Mouse (Mus musculus) CH12.LX (cell line): ENCODE measurements around the gene Slc10a7. TPM values are rescaled to one million over a fixed set of nuclear protein-coding genes. Genes with fewer than 3 reads are reported as not detected.

Experiments
- DNase-seq: peaks from one replicate; pipeline ENCODE4 v3.0.0-alpha.2; 2013; ENCODE audit errors: extremely low read depth
- H3K27ac ChIP-seq: 2 replicates; pipeline ENCODE4 v1.5.1; 2012; ENCODE audit warnings: low read depth, mild to moderate bottlenecking, control low read depth, moderate library complexity; ENCODE audit not compliant: insufficient read depth
- H3K27me3 ChIP-seq: replicated peaks from 2 replicates; pipeline ENCODE3; 2012; ENCODE audit warnings: inconsistent platforms
- H3K36me3 ChIP-seq, 2 experiments: replicated peaks in 1 of 2; 2 replicates each; pipeline versions ENCODE3 to v1.6.1; 2012; ENCODE audit warnings: inconsistent platforms in 1 of 2, low read length in 1 of 2, mild to moderate bottlenecking in 1 of 2, mixed read lengths in 1 of 2, moderate library complexity in 1 of 2; ENCODE audit not compliant: control insufficient read depth in 1 of 2, insufficient read depth in 1 of 2
- H3K4me1 ChIP-seq, 2 experiments: 2 replicates each; pipeline ENCODE4 v1.6.1; 2012; ENCODE audit warnings: inconsistent platforms in 1 of 2, moderate library complexity in 1 of 2; ENCODE audit not compliant: insufficient read depth in 2 of 2, control insufficient read depth in 1 of 2
- H3K4me2 ChIP-seq: 2 replicates; pipeline ENCODE4 v1.6.1; 2012; ENCODE audit warnings: low read depth, mild to moderate bottlenecking, control low read depth; ENCODE audit not compliant: poor library complexity, insufficient read depth, severe bottlenecking
- H3K4me3 ChIP-seq, 3 experiments: fragments of 150-350 bp in 1 of 3; sonication (generic) in 1 of 3; replicated peaks in 1 of 3; 2 replicates each; pipeline versions ENCODE3 to v1.5.1; 2011 to 2012; ENCODE audit warnings: low read depth in 2 of 3, low read length in 2 of 3, mild to moderate bottlenecking in 2 of 3, moderate library complexity in 2 of 3, control low read depth in 1 of 3, improper control_type of control experiment in 1 of 3, inconsistent platforms in 1 of 3, mixed read lengths in 1 of 3; ENCODE audit not compliant: poor library complexity in 1 of 3
- H3K79me2 ChIP-seq: replicated peaks from 2 replicates; pipeline ENCODE4 v1.6.1; 2012; ENCODE audit warnings: mild to moderate bottlenecking, moderate library complexity; ENCODE audit not compliant: control insufficient read depth, poor library complexity, insufficient read depth, severe bottlenecking; ENCODE audit errors: extremely low read depth
- H3K9ac ChIP-seq: 2 replicates; pipeline ENCODE4 v1.6.1; 2012; ENCODE audit warnings: low read depth, mild to moderate bottlenecking, control low read depth, moderate library complexity; ENCODE audit not compliant: insufficient read depth
- H3K9me3 ChIP-seq: replicated peaks from 2 replicates; pipeline ENCODE3; 2012; ENCODE audit warnings: low read length, inconsistent platforms, mixed read lengths
- BHLHE40 ChIP-seq: IDR thresholded peaks from 2 replicates; pipeline ENCODE4 v1.6.1; 2011; ENCODE audit warnings: mild to moderate bottlenecking, low read depth, low read length, improper control_type of control experiment
- CHD1 ChIP-seq: IDR thresholded peaks from 2 replicates; pipeline ENCODE4 v1.6.1; 2012; ENCODE audit warnings: low read depth, low read length, improper control_type of control experiment, inconsistent platforms
- CHD2 ChIP-seq: IDR thresholded peaks from 2 replicates; pipeline ENCODE4 v1.6.1; 2011; ENCODE audit warnings: low read length, improper control_type of control experiment
- E2F4 ChIP-seq: IDR thresholded peaks from 2 replicates; pipeline ENCODE4 v1.6.1; 2011; ENCODE audit warnings: low read depth, low read length, improper control_type of control experiment; ENCODE audit not compliant: insufficient replicate concordance
- EP300 ChIP-seq: IDR thresholded peaks from 2 replicates; pipeline ENCODE4 v1.6.1; 2011; ENCODE audit warnings: low read length, improper control_type of control experiment
- ETS1 ChIP-seq: conservative IDR thresholded peaks from 2 replicates; pipeline ENCODE4 v1.6.1; 2012; ENCODE audit warnings: low read depth, mild to moderate bottlenecking, inconsistent platforms, low read length, improper control_type of control experiment, moderate library complexity
- HCFC1 ChIP-seq: IDR thresholded peaks from 2 replicates; pipeline ENCODE4 v1.6.1; 2012; ENCODE audit warnings: low read depth, mild to moderate bottlenecking, inconsistent platforms, low read length, improper control_type of control experiment
- KAT2A ChIP-seq: IDR thresholded peaks from 2 replicates; pipeline ENCODE4 v1.6.1; 2012; ENCODE audit warnings: low read length, improper control_type of control experiment, inconsistent platforms; ENCODE audit not compliant: insufficient replicate concordance
- MAFK ChIP-seq: IDR thresholded peaks from 2 replicates; pipeline ENCODE4 v1.6.1; 2011; ENCODE audit warnings: low read length, improper control_type of control experiment; ENCODE audit not compliant: insufficient replicate concordance
- MAX ChIP-seq: IDR thresholded peaks from 2 replicates; pipeline ENCODE4 v1.6.1; 2011; ENCODE audit warnings: low read length, improper control_type of control experiment
- MAZ ChIP-seq: IDR thresholded peaks from 2 replicates; pipeline ENCODE4 v1.6.1; 2012; ENCODE audit warnings: low read depth, mild to moderate bottlenecking, inconsistent platforms, low read length, improper control_type of control experiment, moderate library complexity
- MEF2A ChIP-seq: IDR thresholded peaks from 2 replicates; pipeline ENCODE4 v1.6.1; 2014; ENCODE audit warnings: low read depth, mild to moderate bottlenecking, inconsistent platforms, low read length, improper control_type of control experiment, borderline replicate concordance
- MXI1 ChIP-seq: IDR thresholded peaks from 2 replicates; pipeline ENCODE4 v1.6.1; 2011; ENCODE audit warnings: mild to moderate bottlenecking, low read depth, low read length, improper control_type of control experiment
- MYC ChIP-seq: IDR thresholded peaks from 2 replicates; pipeline ENCODE4 v1.6.1; 2011; ENCODE audit warnings: low read depth, mild to moderate bottlenecking, improper control_type of control experiment, low read length
- NELFE ChIP-seq: IDR thresholded peaks from 2 replicates; pipeline ENCODE4 v1.6.1; 2011; ENCODE audit warnings: low read depth, low read length, improper control_type of control experiment
- NRF1 ChIP-seq: IDR thresholded peaks from 2 replicates; pipeline ENCODE4 v1.6.1; 2014; ENCODE audit warnings: low read depth, mild to moderate bottlenecking, inconsistent platforms, low read length, improper control_type of control experiment, moderate library complexity
- PAX5 ChIP-seq: IDR thresholded peaks from 2 replicates; pipeline ENCODE4 v1.6.1; 2012; ENCODE audit warnings: low read length, inconsistent platforms, mixed read lengths
- POLR2AphosphoS2 ChIP-seq: IDR thresholded peaks from 2 replicates; pipeline ENCODE4 v1.6.1; 2011; ENCODE audit warnings: low read depth, low read length, improper control_type of control experiment
- RAD21 ChIP-seq: IDR thresholded peaks from 2 replicates; pipeline ENCODE4 v1.6.1; 2011; ENCODE audit warnings: low read depth, mild to moderate bottlenecking, low read length, improper control_type of control experiment, moderate library complexity
- RCOR1 ChIP-seq: conservative IDR thresholded peaks from 2 replicates; pipeline ENCODE4 v1.6.1; 2012; ENCODE audit warnings: low read depth, mild to moderate bottlenecking, inconsistent platforms, low read length, improper control_type of control experiment
- SIN3A ChIP-seq: IDR thresholded peaks from 2 replicates; pipeline ENCODE4 v1.6.1; 2012; ENCODE audit warnings: low read length, improper control_type of control experiment, inconsistent platforms
- SMC3 ChIP-seq: IDR thresholded peaks from 2 replicates; pipeline ENCODE4 v1.6.1; 2011; ENCODE audit warnings: low read depth, low read length, improper control_type of control experiment
- TCF12 ChIP-seq: IDR thresholded peaks from 2 replicates; pipeline ENCODE4 v1.6.1; 2014; ENCODE audit warnings: low read depth, mild to moderate bottlenecking, inconsistent platforms, low read length, improper control_type of control experiment
- USF2 ChIP-seq: conservative IDR thresholded peaks from 2 replicates; pipeline ENCODE4 v1.6.1; 2011; ENCODE audit warnings: low read depth, low read length, improper control_type of control experiment
- ZC3H11A ChIP-seq: IDR thresholded peaks from 2 replicates; pipeline ENCODE4 v1.6.1; 2012; ENCODE audit warnings: low read depth, mild to moderate bottlenecking, inconsistent platforms, low read length, improper control_type of control experiment
- ZKSCAN1 ChIP-seq: IDR thresholded peaks from 2 replicates; pipeline ENCODE4 v1.6.1; 2012; ENCODE audit warnings: low read depth, inconsistent platforms, low read length, improper control_type of control experiment, borderline replicate concordance
- ZMIZ1 ChIP-seq: IDR thresholded peaks from 2 replicates; pipeline ENCODE4 v1.6.1; 2012; ENCODE audit warnings: low read depth, mild to moderate bottlenecking, inconsistent platforms, low read length, improper control_type of control experiment
- ZNF384 ChIP-seq: IDR thresholded peaks from 2 replicates; pipeline ENCODE4 v1.6.1; 2012; ENCODE audit warnings: low read depth, low read length, improper control_type of control experiment, inconsistent platforms
- dilution Hi-C: fragments of 300-500 bp; cut with MboI; formaldehyde crosslinking; loops from 2 replicates; pipeline ENCODE4 v1.14.3; 2020; ENCODE audit warnings: low sequenced_read_pairs; ENCODE audit not compliant: extremely low pct_unique_long_range_greater_than_20kb, extremely low pct_ligation_motif_present
- in situ Hi-C: fragments of 300-500 bp; cut with MboI; formaldehyde crosslinking; loops from 3 replicates; pipeline ENCODE4 v1.14.3; 2019; ENCODE audit warnings: low sequenced_read_pairs, low pct_ligation_motif_present, low pct_unique_long_range_greater_than_20kb, mixed read lengths
- polyA plus RNA-seq: library from polyadenylated mRNA; unstranded; fragments of >175 nt; gene quantifications from 2 replicates; pipeline ENCODE4 v1.2.1, GENCODE M21; 2012; ENCODE audit warnings: low read depth; ENCODE audit not compliant: insufficient read length
- total RNA-seq, 2 experiments: library from RNA; depleted of rRNA; stranded (reverse); fragments of 300-350 nt in 1 of 2; fragments of >200 nt in 1 of 2; gene quantifications; 2 replicates each; pipeline ENCODE4 v1.2.3; 2012 to 2014

The Slc10a7 gene
- total and polyA plus RNA-seq, 3 experiments, result 10.8 to 20.4 (median 16.3) TPM

- TF ChIP-seq TCF12, result no peak
- TF ChIP-seq SMC3, result no peak
- TF ChIP-seq BHLHE40, result no peak
- no peak for TF ChIP-seq MAZ
- TF ChIP-seq RAD21, result no peak
- TF ChIP-seq ZKSCAN1, result no peak
- no peak for TF ChIP-seq USF2
- TF ChIP-seq ZMIZ1, result no peak
- TF ChIP-seq MXI1, result no peak
- TF ChIP-seq NRF1, result no peak
- no peak for TF ChIP-seq RCOR1
- TF ChIP-seq POLR2AphosphoS2, result no peak
- TF ChIP-seq ZC3H11A, result no peak
- TF ChIP-seq E2F4, result no peak
- TF ChIP-seq PAX5, result no peak
- no peak for DNase-seq
- no peak overlapping the region for H3K4me2 ChIP-seq
- H3K79me2 ChIP-seq, result no peaks in the 10 kb centered on the region
- dilution Hi-C loops, result no loop called here
- H3K36me3 ChIP-seq, result peaks cover 6 to 47% of the 10 kb centered on the region in 2 experiments
- H3K27ac ChIP-seq, result no peak overlapping the region
- no peaks in the 10 kb centered on the region for H3K27me3 ChIP-seq
- no peak overlapping the region for H3K9ac ChIP-seq
- H3K9me3 ChIP-seq, result no peaks in the 10 kb centered on the region
- in situ Hi-C loops, result no loop called here
- no peaks in the 10 kb centered on the region for H3K4me1 ChIP-seq
- no peak overlapping the region for H3K4me3 ChIP-seq
Observed at GRCm38 (mm10) chr8:78577569-78577968, 68.4 kb downstream of the Slc10a7 start.

GRCm38 (mm10) chr8:78578036-78578435 lies 68.9 kb downstream of the Slc10a7 start:
- no peak for DNase-seq
- in situ Hi-C loops, result no loop called here
- H3K4me1 ChIP-seq, result no peaks in the 10 kb centered on the region

More at GRCm38 (mm10) chr8:78578036-78578435, 68.9 kb downstream of the Slc10a7 start:
- Histone ChIP-seq H3K4me2 (no peak overlapping the region), H3K27me3 (no peaks in the 10 kb centered on the region), H3K4me3 (no peak overlapping the region), H3K36me3 (peaks cover 6 to 47% of the 10 kb centered on the region in 2 experiments), H3K9me3 (no peaks in the 10 kb centered on the region), H3K27ac (no peak overlapping the region), H3K9ac (no peak overlapping the region), H3K79me2 (no peaks in the 10 kb centered on the region)
- dilution Hi-C loops, result no loop called here
- no peak for TF ChIP-seq KAT2A
- TF ChIP-seq ETS1, result no peak
- TF ChIP-seq RAD21, result no peak
- TF ChIP-seq ZKSCAN1, result no peak
- TF ChIP-seq CHD2, result no peak
- TF ChIP-seq SIN3A, result no peak
- no peak for TF ChIP-seq HCFC1
- TF ChIP-seq CHD1, result no peak
- TF ChIP-seq RCOR1, result no peak
- no peak for TF ChIP-seq EP300
- no peak for TF ChIP-seq MEF2A
- no peak for TF ChIP-seq MAX
- TF ChIP-seq PAX5, result no peak
- no peak for TF ChIP-seq MYC
- TF ChIP-seq MAFK, result no peak
- TF ChIP-seq NELFE, result no peak
- no peak for TF ChIP-seq ZNF384
- TF ChIP-seq TCF12, result no peak
- no peak for TF ChIP-seq NRF1
- no peak for TF ChIP-seq SMC3
